Mouse (Mus musculus) ovary, postnatal 14 days (tissue): Measurements from ENCODE around the gene Mertk.
A peak's percentile ranks its signal among the peaks of the same experiment; 100 is the strongest.

Experiments used
- DNase-seq: peaks from one replicate; pipeline ENCODE4 v3.0.0; 2022; ENCODE audit warnings: low spot score

Mertk gene

GRCm38 (mm10) chr2:128768545-128769247 lies 69.9 kb downstream of the Mertk start:
- no peak for DNase-seq

GRCm38 (mm10) chr2:128770557-128770956 lies 71.8 kb downstream of the Mertk start:
- DNase-seq, result no peak

GRCm38 (mm10) chr2:128771048-128771447 lies 72.3 kb downstream of the Mertk start:
- no peak for DNase-seq

- no peak for DNase-seq
These were observed 73.1 kb downstream of the Mertk start for GRCm38 (mm10) chr2:128771750-128772338.

GRCm38 (mm10) chr2:128782231-128782630 lies 83.5 kb downstream of the Mertk start:
- no peak for DNase-seq

- DNase-seq, result no peak
These were observed 85.0 kb downstream of the Mertk start for GRCm38 (mm10) chr2:128783660-128784345.

GRCm38 (mm10) chr2:128784814-128785213 lies 86.1 kb downstream of the Mertk start:
- no peak for DNase-seq

GRCm38 (mm10) chr2:128786341-128786740 lies 87.6 kb downstream of the Mertk start:
- no peak for DNase-seq

GRCm38 (mm10) chr2:128786795-128787194 lies 88.0 kb downstream of the Mertk start:
- no peak for DNase-seq

- no peak for DNase-seq
These were observed 89.0 kb downstream of the Mertk start for GRCm38 (mm10) chr2:128787805-128788204.

- no peak for DNase-seq
These were observed 92.3 kb downstream of the Mertk start for GRCm38 (mm10) chr2:128790875-128791614.

- DNase-seq, result no peak
These were observed 95.2 kb downstream of the Mertk start for GRCm38 (mm10) chr2:128793958-128794357.

GRCm38 (mm10) chr2:128796463-128796862 lies 97.7 kb downstream of the Mertk start:
- DNase-seq, result no peak

- no peak for DNase-seq
These were observed 104.7 kb downstream of the Mertk start for GRCm38 (mm10) chr2:128803441-128803840.

GRCm38 (mm10) chr2:128805341-128805740 lies 106.6 kb downstream of the Mertk start:
- DNase-seq, result no peak

- no peak for DNase-seq
These were observed 107.8 kb downstream of the Mertk start for GRCm38 (mm10) chr2:128806561-128806960.

- DNase-seq, result no peak
These were observed 114.0 kb downstream of the Mertk start for GRCm38 (mm10) chr2:128812761-128813160.

GRCm38 (mm10) chr2:128816311-128816710 lies 117.6 kb downstream of the Mertk start:
- no peak for DNase-seq

GRCm38 (mm10) chr2:128816916-128817315 lies 118.2 kb downstream of the Mertk start:
- DNase-seq, result no peak

- peak; percentile 47 for DNase-seq
These were observed 118.6 kb downstream of the Mertk start for GRCm38 (mm10) chr2:128817387-128817785.

GRCm38 (mm10) chr2:128817786-128818681 lies 119.3 kb downstream of the Mertk start, which contains the start of gene Tmem87b:
Gene Tmem87b, plus strand, starts transcription at chr2:128818118.
- peak; percentile 99 for DNase-seq
